Mouse (Mus musculus) ES-E14 (cell line): ENCODE data around the gene Hebp2. TPM values are rescaled to one million over a fixed set of nuclear protein-coding genes. Genes with fewer than 3 reads are reported as not detected.

ENCODE experiments used
- DNase-seq: peaks from one replicate; pipeline ENCODE4 v3.0.0-alpha.2; 2013; ENCODE audit warnings: low read depth, low spot score
- H3K27ac ChIP-seq: 2 replicates; pipeline ENCODE4 v1.5.1; 2012; ENCODE audit warnings: low read depth, mild to moderate bottlenecking, low read length, moderate library complexity, mixed read lengths; ENCODE audit not compliant: poor library complexity, insufficient read depth, severe bottlenecking
- H3K36me3 ChIP-seq: 2 replicates; pipeline ENCODE4 v1.6.1; 2012; ENCODE audit warnings: mild to moderate bottlenecking, low read length, moderate library complexity, mixed read lengths; ENCODE audit not compliant: control insufficient read depth, poor library complexity, insufficient read depth, severe bottlenecking
- H3K4me1 ChIP-seq, 2 experiments: fragments of 150-350 bp in 1 of 2; sonication (generic) in 1 of 2; 2 replicates each; pipeline ENCODE4 v1.6.1; 2012; ENCODE audit warnings: low read length in 2 of 2, mild to moderate bottlenecking in 1 of 2, mixed read lengths in 1 of 2; ENCODE audit not compliant: control insufficient read depth in 2 of 2, insufficient read depth in 2 of 2, poor library complexity in 1 of 2
- H3K4me3 ChIP-seq, 2 experiments: fragments of 150-350 bp in 1 of 2; sonication (generic) in 1 of 2; 2 replicates each; pipeline ENCODE4 v1.5.1; 2012; ENCODE audit warnings: low read length in 2 of 2, low read depth in 1 of 2, mild to moderate bottlenecking in 1 of 2, mixed read lengths in 1 of 2; ENCODE audit not compliant: insufficient read depth in 1 of 2, poor library complexity in 1 of 2, severe bottlenecking in 1 of 2
- H3K9ac ChIP-seq: 2 replicates; pipeline ENCODE4 v1.6.1; 2012; ENCODE audit warnings: low read depth, mild to moderate bottlenecking, low read length, mixed read lengths; ENCODE audit not compliant: poor library complexity, insufficient read depth, severe bottlenecking
- H3K9me3 ChIP-seq: fragments of 150-350 bp; sonication (generic); 2 replicates; pipeline ENCODE4 v1.6.1; 2012; ENCODE audit warnings: low read depth, mild to moderate bottlenecking, low read length; ENCODE audit not compliant: control insufficient read depth, insufficient read depth
- CHD2 ChIP-seq: IDR thresholded peaks from 2 replicates; pipeline ENCODE4 v1.6.1; 2014; ENCODE audit warnings: mild to moderate bottlenecking, low read depth, low read length, inconsistent platforms
- HCFC1 ChIP-seq: IDR thresholded peaks from 2 replicates; pipeline ENCODE4 v1.6.1; 2012; ENCODE audit warnings: low read length, inconsistent platforms, borderline replicate concordance; ENCODE audit not compliant: insufficient read depth
- MAFK ChIP-seq: IDR thresholded peaks from 2 replicates; pipeline ENCODE4 v1.6.1; 2014; ENCODE audit warnings: mild to moderate bottlenecking, low read depth, low read length, inconsistent platforms; ENCODE audit not compliant: insufficient read depth
- ZC3H11A ChIP-seq: IDR thresholded peaks from 2 replicates; pipeline ENCODE4 v1.6.1; 2012; ENCODE audit warnings: low read depth, mild to moderate bottlenecking, inconsistent platforms, low read length, borderline replicate concordance
- ZNF384 ChIP-seq: IDR thresholded peaks from 2 replicates; pipeline ENCODE4 v1.6.1; 2012; ENCODE audit warnings: low read depth, low read length, inconsistent platforms
- in situ Hi-C, 2 experiments: fragments of 600-800 bp; cut with MboI; formaldehyde crosslinking; loops; one replicate each; pipeline ENCODE4 v1.15.1; 2025; ENCODE audit warnings: low sequenced_read_pairs in 2 of 2, inconsistent platforms in 1 of 2; ENCODE audit not compliant: unreplicated experiment in 2 of 2
- total RNA-seq: library from RNA; depleted of rRNA; stranded (reverse); fragments of 300-350 nt; gene quantifications from 2 replicates; pipeline ENCODE4 v1.2.3, GENCODE M21; 2012

Hebp2 gene
- total RNA-seq, 1 experiment: 5.3 TPM

DNA sequence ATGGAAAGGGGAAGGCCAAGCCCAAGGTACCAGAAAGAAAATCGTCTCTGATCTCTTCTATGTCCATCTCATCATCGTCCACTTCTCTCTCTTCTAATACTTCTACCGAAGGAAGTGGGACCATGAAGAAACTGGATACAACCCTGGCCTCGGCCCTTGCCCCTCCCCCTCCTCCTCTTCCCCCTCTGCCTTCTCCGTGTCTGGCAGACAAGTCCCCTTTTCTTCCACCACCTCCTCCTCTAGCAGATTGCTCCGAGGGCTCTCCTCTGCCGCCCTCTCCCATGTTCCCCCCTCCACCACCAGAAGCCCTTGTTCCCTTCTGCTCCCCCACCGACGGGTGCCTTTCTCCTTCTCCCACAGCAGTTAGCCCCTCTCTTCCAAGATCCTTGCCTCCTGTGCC is 20.1 kb downstream of the Hebp2 start:
- H3K27ac ChIP-seq: no peak overlapping the region
- H3K9ac ChIP-seq: no peak overlapping the region
- H3K9me3 ChIP-seq: no peaks in the 10 kb centered on the region
- in situ Hi-C loops: no loop called here
- H3K4me1 ChIP-seq: peaks cover 1 to 2% of the 10 kb centered on the region in 2 experiments; a peak in 2 of 4 replicates
- TF ChIP-seq HCFC1: no peak
- no peak for DNase-seq
- H3K36me3 ChIP-seq: peaks cover 5% of the 10 kb centered on the region; the same call in 1 of the 2 replicates
- peak overlapping the region; percentile 11 to 26 for H3K4me3 ChIP-seq

DNA sequence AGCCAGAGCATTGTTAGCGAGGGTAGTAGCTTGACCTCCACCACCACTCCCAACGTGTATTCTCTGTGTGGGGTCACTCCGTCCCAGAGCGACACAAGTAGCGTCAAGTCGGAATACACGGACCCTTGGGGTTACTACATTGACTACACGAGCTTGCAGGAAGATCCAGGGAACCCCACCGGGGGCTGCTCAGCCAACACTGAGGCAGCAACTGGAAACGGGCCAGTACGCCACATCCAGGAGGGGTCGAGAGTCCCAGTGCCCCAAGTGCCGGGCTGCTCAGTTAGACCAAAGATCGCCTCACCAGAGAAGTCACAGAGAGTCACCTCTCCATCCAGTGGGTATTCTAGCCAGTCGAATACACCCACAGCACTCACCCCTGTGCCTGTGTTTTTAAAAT is 20.6 kb downstream of the Hebp2 start:
- in situ Hi-C loops: no loop called here
- H3K4me3 ChIP-seq: no peak overlapping the region
- H3K4me1 ChIP-seq: peaks cover 1 to 2% of the 10 kb centered on the region in 2 experiments; a peak in 2 of 4 replicates
- H3K9me3 ChIP-seq: no peaks in the 10 kb centered on the region
- H3K36me3 ChIP-seq: peaks cover 5% of the 10 kb centered on the region; the same call in 1 of the 2 replicates
- no peak overlapping the region for H3K9ac ChIP-seq
- H3K27ac ChIP-seq: no peak overlapping the region
- TF ChIP-seq CHD2: no peak
- TF ChIP-seq ZC3H11A: no peak
- no peak for TF ChIP-seq MAFK
- TF ChIP-seq HCFC1: no peak
- no peak for TF ChIP-seq ZNF384
- DNase-seq: no peak

DNA sequence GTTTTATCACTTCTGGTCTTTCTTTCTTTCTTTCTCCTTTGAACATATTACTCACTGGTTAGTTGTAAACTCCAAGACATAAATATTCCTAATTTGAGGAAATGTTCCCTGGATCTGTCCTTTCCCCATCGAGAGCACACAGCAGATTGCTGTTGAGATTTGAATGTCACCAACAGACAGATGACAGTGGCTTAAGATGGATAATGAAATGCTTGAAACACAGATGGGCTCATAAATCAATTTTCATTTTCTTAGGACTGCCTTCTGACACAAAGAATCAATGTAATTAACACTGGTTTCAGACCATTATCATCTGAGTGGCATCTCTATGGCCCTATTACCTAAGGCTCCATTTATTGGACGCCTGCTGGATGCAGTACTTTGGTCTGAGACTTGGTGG is 23.3 kb downstream of the Hebp2 start:
- DNase-seq: no peak
- TF ChIP-seq CHD2 (no peak), ZNF384 (no peak), MAFK (no peak)

DNA sequence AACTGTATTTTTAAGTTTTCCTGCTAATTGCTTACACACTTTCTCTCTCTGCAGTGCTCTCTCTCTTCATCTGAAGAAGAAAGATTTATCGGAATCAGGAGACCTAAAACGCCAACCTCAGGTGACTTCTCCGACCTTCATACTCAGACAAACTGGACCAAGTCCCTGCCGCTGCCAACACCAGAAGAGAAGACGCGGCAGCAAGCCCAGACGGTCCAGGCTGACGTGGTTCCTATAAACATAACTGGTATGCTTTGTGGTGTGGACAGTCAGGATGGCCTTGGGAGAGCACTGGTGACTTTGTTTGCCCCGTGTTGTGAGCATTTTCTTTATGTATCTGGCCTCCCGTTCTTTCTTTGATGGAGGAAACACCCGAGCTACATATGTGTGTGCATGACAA is 34.4 kb downstream of the Hebp2 start:
- Histone ChIP-seq H3K36me3 (no peaks in the 10 kb centered on the region), H3K27ac (no peak overlapping the region), H3K4me1 (peaks cover 0 to 3% of the 10 kb centered on the region in 2 experiments; a peak in 2 of 4 replicates), H3K4me3 (no peak overlapping the region), H3K9me3 (no peaks in the 10 kb centered on the region), H3K9ac (no peak overlapping the region)
- in situ Hi-C loops: no loop called here
- no peak for DNase-seq
- TF ChIP-seq ZNF384 (no peak), HCFC1 (no peak), MAFK (no peak), CHD2 (no peak), ZC3H11A (no peak)

More for the DNA sequence above, 23.3 kb downstream of the Hebp2 start:
- no peak overlapping the region for H3K27ac ChIP-seq
- peaks cover 5% of the 10 kb centered on the region; the same call in 1 of the 2 replicates for H3K36me3 ChIP-seq
- peaks cover 1 to 2% of the 10 kb centered on the region in 2 experiments; a peak in 2 of 4 replicates for H3K4me1 ChIP-seq
- H3K9me3 ChIP-seq: no peaks in the 10 kb centered on the region
- in situ Hi-C loops: no loop called here
- H3K4me3 ChIP-seq: no peak overlapping the region
- H3K9ac ChIP-seq: no peak overlapping the region

DNA sequence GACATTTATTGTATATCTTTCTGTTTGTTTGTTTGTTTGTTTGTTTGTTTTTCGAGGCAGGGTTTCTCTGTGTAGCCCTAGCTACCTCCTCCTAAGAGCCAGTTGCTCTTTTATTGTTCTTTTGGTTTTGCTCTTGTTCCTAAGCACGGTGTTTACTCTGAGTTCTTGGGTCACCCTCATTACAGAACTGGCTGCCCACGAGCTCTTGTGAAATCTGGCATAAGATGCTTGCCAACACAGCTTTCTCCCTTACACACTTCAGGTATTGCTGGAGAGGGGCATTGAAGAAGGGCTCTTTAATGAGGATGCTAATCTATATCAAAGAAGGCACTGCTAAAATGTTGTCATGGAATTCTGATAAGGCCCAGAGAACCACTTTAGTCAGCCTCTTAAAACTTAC is 35.2 kb downstream of the Hebp2 start:
- no peak for TF ChIP-seq ZC3H11A
- Histone ChIP-seq H3K9me3 (no peaks in the 10 kb centered on the region), H3K36me3 (no peaks in the 10 kb centered on the region), H3K4me1 (peaks cover 2 to 6% of the 10 kb centered on the region in 2 experiments; a peak in 3 of 4 replicates), H3K4me3 (no peak overlapping the region), H3K27ac (no peak overlapping the region), H3K9ac (no peak overlapping the region)
- in situ Hi-C loops: no loop called here
- DNase-seq: no peak
